Mouse (Mus musculus): ENCODE data around the gene Atf1.
"Not testable (repeated sequence)": the region's sequence is repeated elsewhere in the genome, so short reads cannot be mapped to it uniquely, and the experiment has no call there.

The Atf1 gene

GRCm38 (mm10) chr15:100258646-100259425 is 31.2 kb downstream of the Atf1 start:
- in situ Hi-C loops (cut with MboI; ENCODE audit: low sequenced_read_pairs): no loop called here

DNA sequence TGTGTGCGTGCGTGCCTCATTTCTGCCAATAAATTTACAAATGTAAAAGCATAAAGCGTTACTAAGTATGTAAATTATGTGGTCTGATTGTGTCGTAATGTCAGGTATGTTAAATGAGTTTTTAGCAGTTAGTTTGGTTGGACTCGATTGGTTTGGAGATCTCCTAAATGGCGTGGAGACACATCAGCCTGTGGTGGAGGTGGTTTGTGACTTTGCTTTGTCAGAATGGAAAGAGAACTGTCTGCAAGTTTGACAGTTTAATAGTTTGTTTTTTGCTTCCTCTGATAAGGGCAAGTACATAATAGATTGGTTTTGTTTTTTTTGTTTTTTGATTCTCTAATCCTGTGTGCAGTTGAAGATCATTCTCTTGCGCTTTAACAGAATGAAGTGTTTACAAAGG is 32.7 kb downstream of the Atf1 start:
- in situ Hi-C loops (cut with MboI; ENCODE audit: low sequenced_read_pairs): not testable (repeated sequence)

GRCm38 (mm10) chr15:100263246-100263905 is 35.8 kb downstream of the Atf1 start:
- in situ Hi-C loops (cut with MboI; ENCODE audit: low sequenced_read_pairs): no loop called here

DNA sequence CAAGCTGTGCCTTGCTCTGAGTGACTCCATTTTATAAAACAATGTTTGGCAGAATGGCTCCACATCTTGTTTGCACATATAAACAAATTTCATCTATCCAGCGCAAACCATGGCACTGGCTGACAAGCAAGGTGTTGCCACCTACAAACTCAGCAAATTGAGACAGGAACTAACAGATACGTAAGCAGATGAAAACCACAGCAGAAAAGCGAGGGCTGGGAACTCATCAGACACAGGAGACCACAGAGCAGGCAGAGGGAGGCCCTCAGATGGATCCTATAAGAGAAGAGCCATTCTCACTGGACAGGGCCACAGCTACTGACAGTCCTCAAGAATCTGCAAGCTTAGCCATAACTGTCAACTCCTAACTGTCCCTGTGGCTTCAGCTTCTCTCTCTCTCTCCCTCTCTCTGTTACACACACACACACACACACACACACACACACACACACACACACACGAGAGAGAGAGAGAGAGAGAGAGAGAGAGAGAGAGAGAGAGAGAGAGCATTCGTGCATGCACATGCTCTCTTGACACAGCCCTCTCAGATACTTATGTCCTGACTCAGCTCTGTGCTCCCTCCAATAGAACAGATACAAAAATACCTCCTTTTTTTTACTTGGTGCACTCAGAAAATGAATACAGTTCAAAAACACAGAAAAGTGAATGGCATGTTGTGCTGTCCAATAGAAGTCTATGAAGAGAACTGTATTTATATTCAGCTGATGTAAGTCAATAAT is 38.1 kb downstream of the Atf1 start:
- in situ Hi-C loops (cut with MboI; ENCODE audit: low sequenced_read_pairs): no loop called here

DNA sequence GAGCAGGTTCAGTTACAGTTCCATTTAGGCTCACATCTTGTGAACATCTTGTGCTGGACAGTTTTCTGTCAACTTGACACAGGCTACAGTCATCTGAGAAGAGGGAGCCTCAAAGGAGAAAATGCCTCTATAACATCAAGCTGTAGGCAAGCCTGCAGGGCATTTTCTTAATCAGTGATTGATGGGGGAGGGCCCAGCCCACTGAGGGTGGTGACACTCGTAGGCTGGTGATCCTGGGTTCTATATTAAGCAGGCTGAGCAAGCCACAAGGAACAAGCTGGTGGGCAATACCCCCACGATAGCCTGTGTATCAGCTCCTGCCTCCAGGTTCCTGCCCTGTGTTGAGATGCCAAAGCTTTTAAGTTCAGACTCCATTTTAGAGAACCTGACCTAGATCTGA is 41.3 kb downstream of the Atf1 start:
- in situ Hi-C loops (cut with MboI; ENCODE audit: low sequenced_read_pairs): no loop called here

DNA sequence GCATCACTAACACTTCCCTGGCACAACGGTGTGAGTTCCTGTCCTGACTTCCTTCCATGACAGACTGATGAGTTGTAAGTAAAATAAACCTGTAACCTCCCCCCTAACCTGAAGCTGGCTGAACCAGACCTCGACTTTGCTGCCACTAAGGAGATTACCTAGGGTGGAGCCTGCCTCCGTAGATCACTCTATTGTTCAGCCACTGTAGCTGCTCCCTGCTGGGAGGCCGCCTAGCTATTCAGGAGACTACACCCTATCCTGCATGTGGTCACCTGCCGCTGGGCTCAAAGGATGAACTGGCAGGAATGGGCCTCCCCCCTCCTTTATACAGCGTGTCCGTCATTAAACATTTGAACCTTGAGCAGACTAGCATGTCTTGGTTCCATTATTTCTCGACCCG is 42.2 kb downstream of the Atf1 start:
- in situ Hi-C loops (cut with MboI; ENCODE audit: low sequenced_read_pairs): no loop called here

- in situ Hi-C loops (cut with MboI; ENCODE audit: low sequenced_read_pairs): not testable (repeated sequence)
Measured at GRCm38 (mm10) chr15:100270609-100271008, 43.0 kb downstream of the Atf1 start.

- in situ Hi-C loops (cut with MboI; ENCODE audit: low sequenced_read_pairs): no loop called here
Measured at GRCm38 (mm10) chr15:100271411-100271810, 43.8 kb downstream of the Atf1 start.

- in situ Hi-C loops (cut with MboI; ENCODE audit: low sequenced_read_pairs): not testable (repeated sequence)
Measured at GRCm38 (mm10) chr15:100273791-100274308, 46.2 kb downstream of the Atf1 start.

DNA sequence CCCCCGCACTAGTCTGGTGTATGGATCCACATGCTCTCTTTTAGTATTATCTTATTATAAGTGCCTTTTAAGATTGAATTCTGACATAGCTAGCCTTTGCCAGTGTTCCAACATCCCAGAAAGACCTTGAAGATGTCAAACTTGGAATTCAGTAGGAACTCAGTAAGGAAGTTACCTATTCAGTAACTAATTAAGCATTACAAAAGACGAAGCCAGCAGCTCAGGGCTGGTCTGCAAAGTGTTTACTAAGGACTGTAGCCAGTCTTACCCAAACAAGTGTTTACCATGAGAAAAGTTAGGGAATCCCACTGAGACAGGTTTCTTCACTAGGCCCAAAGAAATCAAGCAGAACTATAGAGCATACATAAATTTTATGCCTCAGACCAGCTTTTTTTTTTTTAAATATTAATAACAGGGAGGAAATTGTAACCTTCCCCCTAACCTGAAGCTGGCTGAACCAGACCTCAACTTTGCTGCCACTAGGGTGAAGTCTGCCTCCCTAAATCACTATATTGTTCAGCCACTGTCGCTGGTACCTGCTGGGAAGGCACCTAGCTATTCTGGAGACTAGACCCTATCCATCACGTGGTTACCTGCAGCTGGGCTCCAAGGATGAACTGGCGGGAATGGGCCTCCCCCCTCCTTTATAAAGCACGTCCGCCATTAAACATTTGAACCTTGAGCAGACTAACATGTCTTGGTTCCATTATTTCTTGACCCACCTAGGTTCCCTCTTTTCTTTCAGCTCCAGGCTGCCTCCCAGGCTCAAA is 47.4 kb downstream of the Atf1 start:
- in situ Hi-C loops (cut with MboI; ENCODE audit: low sequenced_read_pairs): no loop called here

GRCm38 (mm10) chr15:100276403-100276802 is 48.8 kb downstream of the Atf1 start:
- in situ Hi-C loops (cut with MboI; ENCODE audit: low sequenced_read_pairs): no loop called here

DNA sequence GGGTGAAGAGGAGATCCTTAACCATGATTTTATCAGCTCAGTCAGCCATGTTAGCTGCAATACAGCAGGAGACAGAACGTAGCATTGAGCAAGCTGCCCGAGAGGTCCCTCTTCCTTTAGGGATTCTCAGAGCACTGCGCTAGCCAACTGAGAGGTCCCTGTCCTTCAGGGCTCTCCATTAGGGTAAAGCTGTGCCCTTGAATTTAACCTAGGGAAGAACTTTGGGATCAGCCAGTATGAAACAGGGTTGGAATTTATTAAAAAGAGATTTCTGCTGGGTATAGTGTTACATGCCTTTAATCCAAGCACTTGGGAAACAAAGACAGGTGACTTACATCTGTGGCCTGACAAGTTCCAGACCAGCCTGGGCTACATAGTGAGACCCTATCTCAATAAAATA is 50.0 kb downstream of the Atf1 start:
- in situ Hi-C loops (cut with MboI; ENCODE audit: low sequenced_read_pairs): no loop called here

DNA sequence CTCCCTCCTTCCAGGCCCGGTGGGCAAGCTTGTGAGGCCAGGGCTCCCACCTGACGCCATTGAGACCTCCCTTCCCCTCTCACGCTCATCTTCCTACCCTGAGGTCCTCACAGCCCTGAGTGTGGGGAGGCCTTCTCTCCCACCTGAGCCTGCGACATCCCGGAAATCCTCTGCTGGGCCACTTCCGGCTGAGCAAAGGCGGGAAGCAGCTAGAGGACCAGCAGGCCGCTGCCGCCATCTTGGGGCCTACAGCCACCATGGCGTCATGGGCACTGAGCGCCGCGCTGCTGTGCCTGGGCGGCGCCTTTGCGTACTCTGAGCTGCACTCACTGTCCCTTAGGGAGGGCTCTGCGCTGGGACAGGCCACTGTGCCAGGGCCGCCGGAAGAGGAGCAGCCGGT is 53.0 kb downstream of the Atf1 start, which contains the start of gene Tmprss12:
Gene Tmprss12, plus strand, starts transcription at position 212 of the 400 bp plus-strand sequence.
- in situ Hi-C loops (cut with MboI; ENCODE audit: low sequenced_read_pairs): no loop called here

DNA sequence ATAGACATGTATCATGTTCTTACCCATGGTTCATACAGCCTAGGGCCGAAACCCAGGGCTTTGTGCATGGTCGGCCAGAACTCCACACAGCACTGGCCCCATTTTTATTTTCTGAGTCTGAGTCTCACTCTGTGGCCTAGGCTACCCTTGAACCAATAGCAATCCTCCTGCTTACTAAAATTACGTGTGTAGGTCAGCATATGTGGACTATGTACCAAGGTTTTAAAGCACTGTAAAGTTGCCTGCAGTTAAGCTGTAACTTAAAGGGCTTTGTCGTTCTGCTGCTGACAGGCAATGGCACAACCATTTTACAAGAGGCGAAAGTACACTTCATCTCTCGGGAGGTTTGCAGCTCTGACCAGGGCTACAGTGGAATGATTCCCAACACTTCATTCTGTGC is 61.4 kb downstream of the Atf1 start:
- in situ Hi-C loops (cut with MboI; ENCODE audit: low sequenced_read_pairs): no loop called here

DNA sequence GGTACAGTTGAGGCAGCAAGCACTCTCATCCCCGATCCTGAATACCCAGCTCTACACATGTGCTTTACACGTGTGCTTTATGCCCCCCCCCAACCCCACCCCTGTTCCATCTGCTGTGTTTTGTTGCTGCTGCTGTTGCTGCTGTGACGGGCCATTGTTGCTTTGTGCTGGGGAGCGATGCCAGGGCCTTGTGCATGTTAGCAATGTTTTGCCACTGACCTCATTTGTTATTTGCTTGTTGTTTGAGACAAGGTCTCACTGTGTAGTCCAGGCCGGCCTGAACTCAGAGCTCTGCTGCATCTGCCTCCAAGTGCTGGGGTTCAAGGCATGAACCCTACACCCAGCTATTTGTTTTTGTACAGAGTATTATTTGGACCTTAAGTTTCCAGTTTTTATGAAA is 63.2 kb downstream of the Atf1 start:
- in situ Hi-C loops (cut with MboI; ENCODE audit: low sequenced_read_pairs): no loop called here

DNA sequence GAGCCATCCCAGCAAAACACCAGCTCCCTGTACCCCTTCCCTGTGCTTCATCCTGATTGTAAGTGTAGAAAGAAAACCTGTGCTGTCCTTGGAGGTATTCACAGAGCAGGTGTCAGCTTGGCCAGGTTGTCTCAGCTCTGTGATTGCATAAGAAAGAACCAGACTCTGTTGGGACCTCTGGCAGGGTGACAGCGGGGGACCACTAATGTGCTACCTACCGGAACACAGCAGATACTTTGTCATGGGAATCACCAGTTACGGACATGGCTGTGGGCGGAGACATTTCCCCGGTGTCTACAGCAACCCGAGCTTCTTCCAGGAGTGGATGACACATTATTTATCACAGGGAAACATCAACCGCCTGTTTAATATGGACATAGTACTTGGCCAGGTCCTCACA is 64.7 kb downstream of the Atf1 start:
- in situ Hi-C loops (cut with MboI; ENCODE audit: low sequenced_read_pairs): no loop called here

GRCm38 (mm10) chr15:100297856-100298255 is 70.2 kb downstream of the Atf1 start:
- in situ Hi-C loops (cut with MboI; ENCODE audit: low sequenced_read_pairs): no loop called here

DNA sequence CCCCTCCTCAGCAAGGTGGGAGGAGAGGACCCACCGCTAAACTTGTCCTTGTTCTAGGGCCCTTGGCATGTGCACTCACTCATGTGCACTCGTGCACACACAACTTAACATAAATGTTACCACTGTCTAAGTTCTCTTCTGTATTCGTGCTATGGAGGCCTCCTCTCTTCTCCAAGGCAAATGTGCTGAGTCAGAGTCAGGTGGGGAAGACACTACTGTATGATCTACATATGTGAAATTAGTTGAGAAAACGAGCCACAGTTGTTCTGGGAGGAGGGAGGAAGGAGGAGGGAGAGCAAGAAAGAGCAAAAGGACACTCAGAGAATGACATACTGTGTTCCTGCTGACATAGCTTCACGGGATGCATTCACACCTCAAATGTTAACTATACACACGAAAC is 72.9 kb downstream of the Atf1 start:
- in situ Hi-C loops (cut with MboI; ENCODE audit: low sequenced_read_pairs): no loop called here

GRCm38 (mm10) chr15:100301556-100301955 is 73.9 kb downstream of the Atf1 start:
- in situ Hi-C loops (cut with MboI; ENCODE audit: low sequenced_read_pairs): no loop called here

GRCm38 (mm10) chr15:100303428-100304018 is 75.9 kb downstream of the Atf1 start:
- in situ Hi-C loops (cut with MboI; ENCODE audit: low sequenced_read_pairs): no loop called here
